Mouse (Mus musculus): ENCODE results near the gene Serpinh1.

Gene Serpinh1

DNA sequence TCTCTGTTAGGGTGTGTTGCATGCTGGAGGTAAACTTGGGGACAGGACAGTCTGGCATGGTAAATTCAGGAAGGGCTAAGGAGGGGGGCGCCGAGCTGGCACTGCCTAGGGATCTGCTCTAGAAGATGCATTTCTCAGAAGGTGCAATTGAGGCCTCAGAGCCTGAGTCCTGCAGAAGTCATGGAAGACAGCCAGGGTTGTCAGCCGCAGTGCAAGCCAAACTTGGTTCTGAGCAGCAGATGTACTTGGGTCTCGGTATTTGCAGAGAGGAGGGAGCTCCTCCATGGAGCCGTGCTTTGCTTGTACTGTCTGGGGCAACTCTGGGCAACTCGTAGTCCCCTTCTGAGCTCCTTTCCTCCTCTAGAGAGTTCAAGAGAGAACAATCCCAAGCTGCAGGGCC is 26.9 kb downstream of the Serpinh1 start:
- no peak for DNase-seq (ENCODE audit: low spot score)

DNA sequence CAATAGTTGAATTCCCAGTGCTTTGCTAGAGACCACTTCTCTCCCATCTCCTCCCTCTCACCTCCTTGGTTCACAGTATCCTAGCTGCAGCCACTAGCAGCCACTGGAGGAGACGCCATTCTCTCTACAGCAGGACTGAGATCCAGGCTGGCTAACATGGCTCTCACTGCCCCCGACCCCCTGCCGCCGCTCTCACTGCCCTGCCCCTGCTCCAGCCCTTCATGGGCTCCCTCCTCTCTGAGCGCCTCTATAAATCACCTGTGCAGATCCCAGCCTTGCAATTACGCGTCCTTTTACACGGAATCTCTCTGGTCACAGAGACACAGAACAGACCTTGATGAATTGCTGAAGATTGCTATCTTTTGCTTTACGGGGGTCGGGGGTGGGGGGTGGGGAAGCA is 28.2 kb downstream of the Serpinh1 start:
- DNase-seq (ENCODE audit: low spot score): no peak

DNA sequence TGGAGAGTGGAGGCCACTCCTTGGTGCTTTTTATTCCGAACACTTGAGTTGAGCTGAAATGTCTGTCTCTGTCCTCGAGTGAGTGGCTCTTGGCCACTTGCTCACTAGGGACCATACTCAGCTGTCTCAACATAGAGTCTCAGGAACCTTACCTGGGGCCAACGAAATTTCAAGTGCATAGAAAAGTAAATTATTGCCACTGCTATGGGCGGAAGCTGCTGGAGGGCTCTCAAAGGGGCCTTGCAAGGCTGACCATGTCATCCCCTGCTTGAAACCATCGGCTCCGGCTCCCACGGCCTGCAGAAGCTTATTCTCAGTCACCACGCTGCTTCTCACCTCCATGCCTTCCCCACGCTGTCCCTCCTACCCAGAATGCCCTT is 29.7 kb downstream of the Serpinh1 start:
- no peak for DNase-seq (ENCODE audit: low spot score)

DNA sequence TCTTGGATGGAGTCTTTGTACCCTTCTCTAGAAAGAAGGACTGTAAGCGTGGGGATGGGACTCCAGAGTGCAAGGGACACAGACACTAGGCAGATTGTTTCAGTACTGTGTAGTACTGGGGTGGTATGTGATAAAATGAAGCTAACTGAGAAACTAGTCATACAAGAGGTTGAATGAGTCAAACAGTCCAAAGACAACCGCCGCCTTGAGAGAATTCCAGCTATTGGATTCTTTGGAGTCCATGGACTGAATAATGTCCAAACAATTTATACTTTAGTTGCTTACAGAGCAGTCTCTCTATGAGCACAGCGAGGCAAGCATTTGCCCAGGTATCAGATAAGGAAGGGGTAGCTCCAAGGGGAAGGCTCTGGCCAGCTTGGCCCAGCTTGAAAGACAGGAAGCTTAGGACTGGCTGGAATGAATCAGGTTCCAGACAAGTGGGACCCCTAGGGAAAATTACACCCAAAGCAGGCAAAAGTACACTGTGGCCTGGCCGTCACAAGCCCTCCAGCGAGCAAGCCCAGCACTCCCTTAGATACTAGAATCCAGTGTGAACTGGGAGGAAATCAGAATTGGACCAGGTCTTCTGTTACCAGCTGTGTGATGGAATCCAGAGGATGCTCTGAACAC is 30.2 kb downstream of the Serpinh1 start:
- DNase-seq (ENCODE audit: low spot score): no peak

DNA sequence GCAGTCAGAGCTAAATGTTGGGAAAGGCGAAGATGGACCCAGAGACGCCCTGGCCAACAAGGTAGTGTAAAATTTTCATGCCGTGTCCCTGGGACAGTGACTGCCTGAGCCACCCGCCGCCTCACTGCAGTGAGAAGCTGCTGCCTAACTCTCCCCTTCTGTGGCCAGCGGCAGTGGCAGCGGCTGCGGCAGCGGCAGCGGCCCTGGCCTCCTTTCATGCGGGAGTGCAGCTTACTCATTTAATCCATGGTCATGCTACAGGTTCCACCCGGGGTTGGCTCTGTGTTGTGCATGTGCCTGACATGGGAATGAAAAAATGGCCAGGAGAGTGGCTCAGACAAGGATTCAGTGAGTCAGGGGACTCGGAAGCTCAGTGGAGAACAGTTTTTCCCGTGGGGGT is 32.5 kb downstream of the Serpinh1 start:
- no peak for DNase-seq (ENCODE audit: low spot score)

DNA sequence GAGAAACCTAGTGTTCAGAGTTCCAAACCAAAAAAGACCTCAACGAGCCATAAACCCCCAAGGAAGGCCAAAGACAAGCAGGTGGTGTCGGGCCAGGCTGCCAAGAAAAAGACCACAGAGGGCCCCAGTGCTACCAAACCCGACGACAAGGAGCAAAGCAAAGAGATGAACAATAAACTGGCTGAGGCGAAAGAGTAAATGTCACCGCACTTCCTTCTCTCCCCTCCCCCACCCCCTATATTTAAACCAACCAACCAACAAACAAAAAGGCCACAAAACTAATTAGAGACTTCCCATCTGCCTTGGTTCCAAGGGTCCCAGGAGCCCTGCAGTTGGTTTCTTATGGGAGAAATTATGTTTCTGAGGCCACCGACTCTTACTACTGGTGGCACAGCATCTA is 35.6 kb downstream of the Serpinh1 start:
- no peak for DNase-seq (ENCODE audit: low spot score)

DNA sequence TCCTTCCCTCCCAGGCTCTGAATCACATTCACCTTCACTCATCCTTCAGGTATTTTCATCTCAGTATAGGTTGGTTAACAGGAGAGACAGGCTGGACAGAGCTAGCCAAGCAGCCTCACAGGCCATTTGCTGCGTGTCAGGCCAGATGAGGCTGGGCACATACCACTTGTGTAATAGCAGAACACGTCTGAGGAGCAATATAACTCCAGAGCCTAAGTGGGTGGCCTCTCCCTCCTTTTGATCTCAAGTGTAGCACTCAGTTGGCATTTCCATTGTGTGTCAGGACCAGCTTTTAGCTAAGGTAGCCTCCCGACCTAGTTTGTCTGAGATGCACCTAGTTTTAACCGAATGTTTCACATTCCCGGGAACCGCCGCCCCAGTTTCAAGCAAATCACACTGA is 36.8 kb downstream of the Serpinh1 start:
- no peak for DNase-seq (ENCODE audit: low spot score)

DNA sequence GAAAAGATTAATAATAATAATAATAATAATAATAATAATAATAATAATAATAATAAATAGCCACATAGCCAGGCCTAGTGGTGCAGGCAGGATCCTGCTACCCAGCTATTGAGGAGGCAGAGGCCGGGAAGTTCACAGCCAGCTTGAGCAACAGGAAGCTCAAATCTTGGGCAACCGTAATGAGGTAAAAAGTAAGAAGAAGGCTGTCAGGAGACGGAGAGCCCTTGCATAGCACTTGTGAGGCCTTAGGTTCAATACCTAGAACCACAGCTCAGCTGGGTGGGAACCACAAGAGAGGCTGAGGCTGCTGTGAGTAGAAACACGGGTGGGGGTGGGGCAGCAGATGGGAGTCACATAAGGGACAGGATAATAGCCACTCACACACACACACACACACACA is 38.5 kb downstream of the Serpinh1 start:
- no peak for DNase-seq (ENCODE audit: low spot score)

DNA sequence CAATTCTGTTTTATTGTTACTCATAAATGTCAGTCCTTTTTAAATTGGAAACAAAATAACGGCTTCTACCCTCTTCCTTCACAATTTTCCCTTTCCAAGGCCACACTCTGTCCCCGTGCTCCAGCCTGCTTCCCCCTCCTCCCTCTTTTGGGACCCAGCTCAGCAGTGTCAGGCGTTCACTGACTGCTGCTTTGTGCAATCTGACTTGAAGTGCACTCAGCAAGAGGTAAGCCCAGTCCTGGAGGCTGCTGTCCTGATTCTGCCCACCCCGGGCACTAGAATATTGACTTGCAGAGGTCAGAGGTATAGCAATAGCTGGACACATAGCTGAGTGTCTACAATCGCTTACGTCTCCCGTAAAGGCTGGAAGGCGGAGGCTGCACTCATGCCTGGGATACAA is 39.8 kb downstream of the Serpinh1 start:
- no peak for DNase-seq (ENCODE audit: low spot score)

DNA sequence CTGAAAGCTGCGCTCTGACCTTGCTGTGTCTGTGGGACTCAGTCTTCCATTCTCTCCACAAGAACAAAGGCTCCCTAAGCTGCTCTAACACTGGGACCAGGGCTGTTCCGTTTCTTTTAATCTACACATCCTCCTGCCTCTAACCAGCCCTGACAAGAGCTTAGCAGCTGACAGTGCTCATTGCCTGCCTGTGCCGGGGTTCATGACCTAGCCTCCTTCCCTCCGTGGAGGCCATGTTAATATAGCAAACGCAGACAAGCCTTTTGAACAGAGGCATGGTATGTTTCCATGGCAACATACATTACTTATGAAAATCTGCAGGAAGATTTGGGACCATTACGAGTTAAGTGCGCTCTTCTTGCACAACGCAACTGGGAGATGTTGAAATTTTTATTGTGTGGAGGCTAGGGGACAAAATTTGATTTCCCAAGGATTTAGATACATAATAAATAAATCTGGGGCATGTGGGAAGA is 40.3 kb downstream of the Serpinh1 start:
- DNase-seq (ENCODE audit: low spot score): no peak

DNA sequence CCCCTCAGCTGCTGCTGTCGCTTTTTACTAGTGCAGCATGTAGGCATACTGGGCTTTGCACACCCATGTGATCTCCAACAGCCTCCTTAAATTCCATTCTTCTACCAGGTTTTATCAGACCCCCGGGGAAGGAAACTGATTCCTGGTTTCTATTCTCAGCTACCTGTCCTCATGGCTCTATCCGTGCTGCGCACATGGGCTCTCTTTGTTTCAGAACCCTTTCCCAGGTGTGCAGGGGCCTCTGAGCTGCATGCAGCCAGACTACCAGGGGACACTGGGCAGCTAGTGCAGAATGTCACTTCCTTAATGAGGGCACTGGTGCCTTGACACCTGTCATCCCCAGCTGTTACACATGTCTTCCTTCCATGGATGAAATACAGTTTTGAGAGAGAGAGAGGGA is 41.0 kb downstream of the Serpinh1 start:
- no peak for DNase-seq (ENCODE audit: low spot score)

DNA sequence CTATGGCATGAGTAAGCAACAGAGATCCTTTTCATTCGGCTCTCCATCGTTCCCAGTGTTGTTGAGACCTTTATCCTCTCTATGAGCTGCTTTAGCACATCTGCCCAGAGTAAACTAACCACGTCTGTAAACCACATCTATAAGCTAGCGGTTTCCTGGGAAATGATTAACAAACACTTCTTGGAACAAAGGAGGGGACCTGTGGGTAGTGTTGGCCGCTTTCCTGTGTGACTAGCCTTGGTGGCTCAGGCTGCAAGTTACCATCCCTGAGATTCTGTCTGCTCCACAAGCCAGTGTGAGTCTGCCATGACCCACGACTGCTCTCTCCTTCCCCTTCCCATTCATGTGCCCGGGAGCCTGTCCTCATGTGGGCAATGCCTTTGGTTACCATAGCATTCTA is 41.6 kb downstream of the Serpinh1 start:
- DNase-seq (ENCODE audit: low spot score): no peak

DNA sequence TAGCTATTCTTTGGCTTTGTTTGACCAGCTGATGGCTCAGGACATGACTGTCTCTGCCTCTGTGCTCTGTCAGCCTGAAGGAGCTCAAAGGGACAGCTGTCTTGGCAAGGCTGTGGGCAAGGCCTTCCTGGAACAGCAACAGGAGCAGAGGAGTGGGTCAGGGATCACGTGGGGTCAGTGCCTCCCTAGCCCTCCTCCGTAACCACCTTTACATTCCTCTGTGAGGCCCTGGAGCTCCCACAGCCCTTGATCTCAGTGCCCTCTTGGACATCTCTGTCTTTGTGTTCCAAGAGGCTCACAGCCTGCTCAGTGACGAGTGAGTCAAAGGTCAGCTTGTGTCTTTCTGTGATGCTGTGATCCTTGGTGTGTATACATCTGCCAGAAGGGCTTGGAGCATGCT is 46.4 kb downstream of the Serpinh1 start:
- DNase-seq (ENCODE audit: low spot score): no peak

DNA sequence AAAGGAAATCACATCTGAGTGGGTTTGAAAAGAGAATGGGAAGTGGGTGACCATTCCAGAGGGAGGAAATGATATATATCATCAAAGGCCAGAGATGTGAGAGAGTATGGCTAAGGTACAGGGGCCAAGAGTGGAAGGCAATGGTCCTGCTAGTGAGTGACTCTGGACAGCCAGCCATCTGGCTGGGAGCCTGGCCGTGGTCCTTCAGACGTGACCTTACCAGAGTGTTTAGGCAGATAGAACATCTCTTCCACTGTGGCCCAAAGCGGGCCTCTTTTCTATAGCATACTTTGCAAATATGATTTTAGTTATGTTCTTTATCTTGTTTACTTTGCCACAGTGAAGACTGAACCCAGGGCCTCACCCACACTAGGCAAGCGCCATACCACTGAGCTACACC is 47.4 kb downstream of the Serpinh1 start:
- DNase-seq (ENCODE audit: low spot score): no peak

DNA sequence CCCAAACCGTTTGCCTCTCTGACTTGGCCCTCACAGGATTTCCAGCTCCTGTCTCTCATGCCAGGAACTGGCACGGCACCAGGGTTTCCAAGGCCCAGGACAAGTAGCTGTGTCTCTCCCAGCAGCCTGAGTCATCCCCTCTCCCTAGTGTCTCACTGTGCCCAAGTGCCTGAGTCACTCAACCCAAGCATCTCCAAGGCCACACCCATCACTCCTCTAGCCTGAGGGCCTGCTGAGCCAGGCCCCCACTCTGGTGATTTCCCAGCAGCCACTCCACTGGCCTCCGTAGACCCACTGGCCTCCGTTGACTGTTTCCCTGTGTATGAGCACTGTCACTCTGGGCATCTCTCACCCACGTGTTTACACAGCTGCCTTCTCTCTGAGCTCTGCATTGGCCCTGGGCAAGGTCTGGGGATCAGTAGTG is 48.1 kb downstream of the Serpinh1 start:
- DNase-seq (ENCODE audit: low spot score): no peak

DNA sequence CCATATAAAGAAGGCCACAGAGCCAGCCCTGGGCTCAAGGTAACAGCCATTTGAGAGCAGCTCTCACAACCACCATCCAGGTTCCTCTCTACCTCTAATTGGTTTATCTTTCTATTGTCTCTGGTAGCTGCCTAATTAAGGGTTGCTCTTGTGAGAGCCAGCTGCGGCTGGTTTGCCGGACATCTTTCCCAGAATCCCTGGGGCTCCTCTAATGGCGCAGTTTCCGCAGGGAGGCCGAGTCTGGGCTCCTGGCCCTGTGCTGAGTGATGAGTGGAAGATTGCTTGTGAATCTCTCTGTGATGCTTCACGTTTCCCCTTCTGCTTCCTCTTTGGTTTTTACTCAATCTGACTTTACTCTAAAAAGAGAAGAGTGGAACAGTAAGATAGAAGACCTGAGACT is 49.0 kb downstream of the Serpinh1 start:
- no peak for DNase-seq (ENCODE audit: low spot score)

DNA sequence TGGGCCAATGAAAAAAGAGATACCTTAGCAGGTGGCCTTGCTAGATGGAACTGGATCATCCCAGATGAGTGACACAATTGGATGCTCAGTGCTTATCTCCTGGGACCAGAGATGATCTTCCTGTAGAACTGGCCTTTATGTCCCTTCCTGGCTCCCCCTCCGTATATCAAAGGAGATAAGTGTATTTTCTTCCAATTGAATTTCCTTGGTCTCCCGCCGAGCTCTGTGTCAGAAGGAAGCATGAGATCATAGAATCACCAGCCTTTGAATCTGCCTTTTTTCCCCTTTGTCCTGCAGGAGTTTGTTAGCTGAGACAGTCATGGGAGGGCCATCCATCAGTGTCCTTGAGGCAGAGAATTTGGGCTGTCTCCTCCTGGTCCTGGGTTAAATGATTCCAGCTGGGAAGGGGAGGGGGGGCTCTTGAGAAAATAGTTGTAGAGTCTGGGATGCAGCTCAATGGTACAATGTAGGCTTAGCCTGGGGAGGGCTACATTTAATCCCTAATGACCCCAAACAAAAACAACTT is 52.3 kb downstream of the Serpinh1 start:
- no peak for DNase-seq (ENCODE audit: low spot score)
